Mouse (Mus musculus): ENCODE measurements at regions not wholly inside any gene's neighbourhood (a gene's known extent, or its start where the extent isn't known, plus 50 kb on each side); places are given as distances from the start of the nearest gene placed in this dataset.
A peak's percentile ranks its signal among the peaks of the same experiment; 100 is the strongest.

GRCm38 (mm10) chr9:112608932-112609331 lies 373.2 kb upstream of the Arpp21 start:
- no peak for DNase-seq

DNA sequence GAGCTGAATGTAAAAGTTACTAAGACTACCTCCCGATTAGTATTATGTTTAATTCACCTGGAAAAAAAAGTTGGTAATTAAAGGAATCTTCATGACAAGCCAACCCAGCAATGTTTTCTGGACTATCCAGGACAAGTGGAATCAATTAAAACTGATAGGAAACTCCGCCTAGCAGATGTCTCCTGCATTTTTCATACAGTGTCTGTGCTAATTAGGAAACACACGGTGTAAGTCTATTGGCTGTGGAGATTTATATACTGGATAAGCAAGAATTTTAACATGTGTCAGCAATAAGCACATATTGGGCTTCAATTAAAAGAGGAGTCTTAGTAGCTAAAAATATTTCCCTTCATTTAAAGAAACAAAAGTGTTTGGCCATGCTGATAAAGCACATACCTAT lies 371.5 kb upstream of the Arpp21 start:
- DNase-seq: no peak

- peak; percentile 15 to 41 for DNase-seq
These were observed 360.0 kb upstream of the Arpp21 start for GRCm38 (mm10) chr9:112595731-112596130.

DNA sequence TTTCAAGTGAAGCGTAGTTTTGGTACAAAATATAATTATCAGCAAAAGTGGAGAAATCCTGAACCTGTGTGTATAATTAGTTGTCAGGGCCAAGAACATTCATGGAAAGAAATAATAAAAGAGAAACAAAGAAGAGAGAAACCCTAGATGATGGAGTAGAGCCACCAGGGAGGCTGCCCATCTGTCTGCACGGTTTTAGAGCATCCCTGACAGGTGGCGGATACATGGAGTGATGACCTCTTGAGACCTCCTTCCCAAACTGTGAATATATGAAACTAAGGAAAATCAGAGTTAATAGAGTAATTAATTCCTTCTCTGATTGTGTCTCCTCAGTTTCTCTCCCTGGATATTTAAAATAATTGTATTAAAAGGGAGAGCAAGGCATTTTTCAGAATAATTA lies 354.5 kb upstream of the Arpp21 start:
- DNase-seq: peak; percentile 52 to 63

GRCm38 (mm10) chr9:112573316-112573715 lies 337.6 kb upstream of the Arpp21 start:
- DNase-seq: no peak

GRCm38 (mm10) chr9:112561348-112561747 lies 325.6 kb upstream of the Arpp21 start:
- DNase-seq: no peak

DNA sequence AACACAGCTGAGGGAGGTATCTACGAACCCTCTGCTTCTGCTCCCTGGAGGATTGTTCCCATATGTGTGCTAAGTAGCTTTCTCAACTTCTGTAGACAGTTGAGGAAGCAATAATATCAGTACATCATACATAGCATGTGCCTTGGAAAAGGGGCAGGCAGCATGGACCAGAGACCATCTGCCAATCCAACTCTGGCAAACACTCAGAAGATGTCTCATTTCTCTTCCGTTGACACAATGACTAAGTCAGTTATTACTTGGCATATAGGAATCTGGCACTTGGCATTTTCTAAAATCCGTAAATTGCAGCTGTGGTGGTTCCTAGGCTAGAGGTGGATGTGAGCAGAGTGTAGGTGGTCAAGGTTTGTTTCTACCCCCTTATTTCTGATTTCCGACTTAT lies 324.5 kb upstream of the Arpp21 start:
- peak; percentile 10 to 11 for DNase-seq

DNA sequence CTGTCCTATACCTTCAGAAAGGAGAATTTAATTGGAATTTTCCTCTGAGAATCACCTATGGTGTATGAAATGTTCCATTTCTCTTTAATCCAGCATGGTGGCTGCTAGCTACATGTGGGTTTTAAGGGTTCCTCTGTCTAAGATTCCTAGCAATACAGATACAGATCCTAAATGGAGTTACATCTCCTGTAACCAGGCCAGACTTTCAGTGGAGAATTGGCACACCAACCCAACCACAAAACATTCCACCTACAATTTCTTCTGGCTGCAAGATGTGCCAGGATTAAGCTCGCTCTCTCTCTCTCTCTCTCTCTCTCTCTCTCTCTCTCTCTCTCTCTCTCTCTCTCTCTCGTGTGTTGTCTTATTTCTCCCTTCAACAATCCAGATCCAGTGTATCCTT lies 302.2 kb upstream of the Arpp21 start:
- DNase-seq: no peak

DNA sequence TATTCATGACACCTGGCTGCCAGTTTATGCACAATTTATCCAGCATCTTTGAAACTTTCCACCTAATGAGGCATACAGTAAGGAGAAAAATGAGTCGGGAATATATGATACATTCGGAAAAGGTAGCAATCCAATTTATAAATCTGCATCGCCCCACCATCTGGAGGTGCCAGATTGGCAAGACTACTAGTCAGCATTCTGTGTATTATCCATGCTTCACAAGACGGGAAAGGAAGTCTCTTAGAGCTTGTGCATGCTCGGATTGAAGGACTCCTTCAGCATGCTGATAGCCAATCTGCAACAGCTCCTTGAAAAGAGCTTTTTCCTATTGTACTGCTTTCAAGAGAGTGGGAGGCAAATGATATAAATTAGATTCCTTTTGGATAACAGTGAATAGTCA lies 289.6 kb upstream of the Arpp21 start:
- DNase-seq: peak; percentile 55 to 56

- DNase-seq: peak; percentile 7 to 27
These were observed 287.5 kb upstream of the Arpp21 start for GRCm38 (mm10) chr9:112523251-112523650.

DNA sequence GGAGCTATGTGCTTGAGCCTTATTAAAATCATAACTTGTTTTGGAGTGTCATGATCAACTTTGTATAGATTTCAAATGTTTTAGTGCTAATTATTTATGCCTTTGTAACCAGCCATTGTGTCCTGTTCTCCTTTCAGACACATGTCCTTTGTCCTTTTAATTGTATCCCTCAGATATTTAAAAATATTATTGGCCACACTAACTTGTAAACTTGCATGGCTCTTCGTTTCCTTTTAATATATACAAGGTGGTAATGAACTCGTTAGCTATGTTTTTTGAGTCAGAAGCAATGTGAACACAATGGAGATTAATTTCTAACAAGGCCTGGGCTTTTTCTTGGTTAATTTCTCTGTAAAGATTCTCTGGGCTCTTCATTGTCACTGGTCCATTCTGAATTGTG lies 275.0 kb upstream of the Arpp21 start:
- DNase-seq: no peak

DNA sequence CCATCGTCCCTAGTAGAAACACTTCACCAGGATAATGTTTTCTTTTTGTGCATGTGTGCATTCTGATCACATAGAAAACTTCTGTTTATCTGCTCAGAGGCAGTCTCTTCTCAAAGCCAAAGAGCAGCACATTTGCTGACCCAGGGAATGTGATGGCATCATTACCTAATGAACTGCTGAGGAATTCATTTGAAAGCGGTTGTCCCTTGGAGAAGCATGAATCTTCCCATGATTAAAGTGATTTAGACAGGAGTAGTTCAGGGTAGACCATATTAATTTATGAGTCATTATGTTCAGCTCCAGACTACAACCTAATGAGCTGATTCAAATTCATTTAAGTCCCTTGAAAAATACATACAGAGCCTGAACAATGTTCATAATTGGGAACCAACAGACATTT lies 271.1 kb upstream of the Arpp21 start:
- no peak for DNase-seq

GRCm38 (mm10) chr9:112498676-112499075 lies 262.9 kb upstream of the Arpp21 start:
- DNase-seq: no peak

DNA sequence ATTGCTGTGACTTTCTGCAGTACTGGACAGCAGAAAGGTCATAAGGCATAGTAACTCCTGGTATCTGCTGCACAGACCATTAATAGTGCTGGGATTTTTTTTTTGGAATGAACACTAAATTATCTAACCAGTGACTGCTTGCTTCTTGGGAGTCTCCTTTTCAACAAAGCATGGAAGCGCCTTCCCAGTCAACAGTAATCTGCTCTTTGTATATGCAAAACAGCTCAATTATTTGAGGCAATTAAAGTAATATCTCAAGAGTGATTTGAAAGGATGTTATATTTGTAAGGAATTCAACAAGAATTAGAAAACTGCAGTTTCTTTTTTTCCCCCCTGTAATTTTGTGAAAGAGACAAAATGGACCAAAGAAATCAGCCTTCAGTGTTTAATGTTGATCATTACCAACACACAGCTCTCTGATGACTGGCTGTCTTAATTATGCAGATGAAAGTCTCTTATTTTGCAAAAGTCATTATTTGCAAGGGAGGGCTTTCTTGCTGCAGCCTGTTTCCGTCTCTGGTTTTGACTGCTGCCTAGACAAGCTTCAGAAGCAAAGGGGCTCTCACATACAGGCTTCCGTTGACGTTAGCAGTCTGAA lies 260.3 kb upstream of the Arpp21 start:
- DNase-seq: no peak

GRCm38 (mm10) chr9:112490963-112491362 lies 255.2 kb upstream of the Arpp21 start:
- DNase-seq: peak; percentile 84 to 86

GRCm38 (mm10) chr9:112476644-112477043 lies 240.9 kb upstream of the Arpp21 start:
- no peak for DNase-seq

- DNase-seq: peak in 1 of 2 experiments; percentile 18
These were observed 221.9 kb upstream of the Arpp21 start for GRCm38 (mm10) chr9:112457594-112457993.

- peak; percentile 94 to 96 for DNase-seq
These were observed 219.0 kb upstream of the Arpp21 start for GRCm38 (mm10) chr9:112454706-112455105.

DNA sequence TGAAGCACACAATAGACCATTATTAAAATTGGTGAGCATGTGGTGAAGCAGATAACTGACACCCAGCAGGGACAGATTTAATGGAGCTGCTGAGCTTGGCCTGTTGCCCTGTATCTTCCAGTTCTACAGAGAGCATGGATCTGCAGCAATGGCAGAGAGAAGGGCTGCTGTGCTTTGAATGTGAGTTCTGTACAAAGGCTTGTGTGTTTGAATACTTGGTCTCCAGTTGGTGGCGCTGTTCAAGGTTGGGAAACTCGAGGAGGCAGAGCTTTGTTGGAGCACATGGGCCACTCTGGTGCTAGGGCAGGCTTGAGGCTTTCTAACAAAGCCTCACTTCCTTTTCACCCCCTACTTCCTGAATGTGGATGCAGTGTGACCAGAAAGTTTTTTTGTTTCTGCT lies 211.8 kb upstream of the Arpp21 start:
- DNase-seq: peak; percentile 78 to 80

DNA sequence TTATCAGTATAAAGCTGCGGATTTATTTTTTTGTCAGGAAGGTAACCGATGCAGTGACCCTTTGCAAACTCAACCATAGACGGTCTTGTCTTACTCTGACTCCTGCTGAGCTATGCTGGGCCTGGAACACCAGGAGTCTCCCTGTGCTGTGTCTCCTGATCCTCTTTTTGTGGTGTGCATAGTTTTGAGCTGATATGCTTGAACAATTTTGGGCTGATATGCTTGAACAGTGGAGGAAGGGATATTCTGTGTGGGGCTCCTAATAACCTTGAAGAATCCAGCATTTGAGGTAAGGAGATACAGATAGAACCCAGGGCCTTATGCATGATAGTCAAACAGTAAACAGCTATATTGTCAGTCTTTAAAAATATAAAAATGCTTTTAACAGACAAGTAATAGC lies 211.2 kb upstream of the Arpp21 start:
- DNase-seq: no peak

- DNase-seq: no peak
These were observed 210.3 kb upstream of the Arpp21 start for GRCm38 (mm10) chr9:112446027-112446352.

DNA sequence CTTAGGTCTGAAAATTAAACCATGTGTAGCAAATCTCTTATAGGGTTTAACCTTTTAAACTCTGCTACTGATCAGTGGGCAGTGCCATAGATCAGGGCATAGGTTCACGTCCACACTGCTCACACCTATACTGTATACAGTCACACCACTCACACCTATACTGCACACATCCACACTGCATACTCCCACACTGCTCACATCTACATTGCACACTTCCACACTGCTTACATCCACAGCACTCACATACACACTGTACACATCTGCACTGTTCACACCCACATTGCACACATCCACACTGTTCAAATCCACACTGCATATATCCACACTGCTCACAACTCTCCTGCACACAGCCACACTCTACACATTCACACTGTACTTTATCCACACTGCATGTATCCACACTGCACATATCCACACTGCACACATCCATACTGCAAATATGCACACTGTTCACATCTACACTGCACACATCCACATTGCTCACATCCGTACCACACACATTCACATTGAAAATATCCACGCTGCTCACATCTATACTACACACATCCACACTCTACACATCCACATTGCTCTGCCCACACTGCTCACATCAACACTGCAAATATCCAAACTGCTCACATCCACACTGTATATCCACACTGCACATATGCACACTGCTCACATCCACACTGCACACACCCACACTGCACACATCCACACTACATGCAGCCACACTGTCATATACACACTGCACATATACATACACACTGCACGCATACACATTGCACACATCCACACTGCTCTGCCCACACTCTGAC lies 209.7 kb upstream of the Arpp21 start:
- no peak for DNase-seq

DNA sequence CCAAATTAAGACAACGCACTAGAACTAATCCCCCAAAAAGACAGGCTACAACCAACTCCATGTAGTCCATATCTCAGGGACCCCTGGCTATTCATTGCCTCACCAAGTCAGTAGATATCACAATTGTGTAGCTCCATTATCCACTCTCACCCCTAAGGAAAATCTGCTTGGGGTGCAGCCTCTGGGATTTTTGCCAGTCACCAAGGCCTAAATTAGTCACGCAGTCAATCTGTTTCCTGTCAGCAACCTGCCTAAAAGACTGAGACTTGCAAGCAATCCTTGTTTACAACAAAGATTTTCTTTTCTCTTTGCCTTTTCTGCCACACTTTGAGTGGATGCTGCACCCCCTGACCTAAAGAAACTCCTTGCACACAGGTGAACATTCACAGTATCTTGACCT lies 208.5 kb upstream of the Arpp21 start:
- DNase-seq: peak; percentile 55 to 58

DNA sequence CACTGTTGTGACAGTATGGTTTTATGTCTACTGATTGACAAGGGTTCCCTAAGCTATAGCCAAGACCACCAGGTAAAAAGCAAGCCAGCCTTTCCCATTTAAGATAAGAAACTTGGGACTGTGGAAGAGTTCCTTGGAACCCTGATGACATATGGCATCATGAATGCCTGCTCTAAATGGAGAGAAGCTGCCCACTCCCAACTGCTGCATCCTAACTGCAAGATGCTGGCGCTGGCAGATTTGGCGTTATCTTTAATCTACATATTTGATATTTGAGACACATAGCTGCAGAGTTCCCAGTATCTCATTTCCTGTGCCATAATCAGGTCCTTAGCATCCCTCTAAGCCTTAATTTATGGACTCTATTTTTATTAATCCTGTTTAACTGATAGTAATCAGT lies 200.4 kb upstream of the Arpp21 start:
- DNase-seq: no peak

DNA sequence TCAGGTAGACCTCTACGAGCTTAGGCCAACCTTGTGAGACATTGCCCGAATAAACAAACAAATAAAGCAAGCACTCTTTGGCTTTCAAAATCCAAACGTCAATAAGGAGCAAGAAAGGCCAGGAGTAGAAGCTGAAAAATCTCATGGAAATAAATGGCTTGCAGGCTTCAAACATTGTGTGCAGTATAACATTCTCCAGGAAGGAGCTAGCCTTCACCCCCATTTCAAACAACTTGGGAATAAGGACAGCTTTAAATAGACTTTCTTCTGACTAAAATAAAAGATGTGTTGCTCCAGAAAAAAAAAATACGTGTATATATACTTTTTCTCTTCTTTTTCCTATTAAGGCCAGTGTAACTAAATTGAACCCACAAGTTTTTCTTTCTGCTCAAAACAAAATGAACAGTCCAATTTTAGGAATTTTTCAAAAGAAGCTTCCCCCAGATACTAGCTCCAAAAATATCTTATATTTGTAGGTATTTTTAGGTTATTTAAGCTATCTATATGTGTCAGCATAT lies 196.2 kb upstream of the Arpp21 start:
- DNase-seq: no peak
